Mouse (Mus musculus) thymus, adult 2 months (tissue): ENCODE measurements around the gene Hydin.

ENCODE experiments used
- CTCF ChIP-seq: fragments of 200-500 bp; IDR thresholded peaks from 2 replicates; pipeline ENCODE4 v1.5.1; 2012; ENCODE audit warnings: mild to moderate bottlenecking, control low read depth, low read length, moderate library complexity, borderline replicate concordance; ENCODE audit not compliant: control insufficient read depth, poor library complexity, insufficient read depth; ENCODE audit errors: extremely low read depth
- POLR2A ChIP-seq: fragments of 200-500 bp; IDR thresholded peaks from 2 replicates; pipeline ENCODE4 v1.6.1; 2012; ENCODE audit warnings: mild to moderate bottlenecking, low read length, control low read depth, moderate library complexity; ENCODE audit not compliant: control insufficient read depth, poor library complexity, insufficient read depth; ENCODE audit errors: extremely low read depth

DNA sequence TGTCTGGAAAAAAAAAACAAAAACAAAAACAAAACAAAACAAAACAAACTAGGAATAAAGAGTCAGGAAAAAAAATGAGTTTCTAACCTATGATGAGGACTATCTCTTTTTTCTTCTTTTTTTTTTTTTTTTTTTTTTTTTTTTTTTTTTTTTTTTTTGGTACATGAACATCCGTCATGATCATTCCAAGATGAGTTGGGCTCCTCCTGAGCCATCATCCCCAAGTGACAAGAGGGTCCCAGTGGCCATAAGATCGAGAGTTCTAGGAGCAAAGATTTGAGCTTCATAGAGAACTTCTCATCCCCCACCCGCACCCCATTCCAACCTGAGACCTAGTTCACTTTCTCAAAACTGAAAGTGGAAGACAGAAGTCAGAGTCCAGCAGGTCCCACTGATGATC is 164.6 kb downstream of the Hydin start:
- TF ChIP-seq POLR2A (no peak), CTCF (no peak)
